Mouse (Mus musculus): ENCODE results near the gene Rtl8a. TPM values are rescaled to one million over a fixed set of nuclear protein-coding genes. Genes with fewer than 3 reads are reported as not detected.

The Rtl8a gene
- polyA plus RNA-seq, 1 experiment from 2014 or later = 48.1 TPM

Other genes starting within 250 kb of the Rtl8a start
- gene Etd, start 208.8 kb downstream of the Rtl8a start, polyA plus RNA-seq (2015; fragmentation: Nextera tagmentation; extraction: Ambion mirVana) = 0.30 TPM in 1 of 2 replicates, not detected in the other
- 16.4 and 16.8 TPM in 2 replicates for gene Rtl8c, start 35.6 kb downstream of the Rtl8a start, polyA plus RNA-seq (2015; fragmentation: Nextera tagmentation; extraction: Ambion mirVana)
- not detected in 2 replicates for gene Gm14597, start 34.7 kb downstream of the Rtl8a start, polyA plus RNA-seq (2015; fragmentation: Nextera tagmentation; extraction: Ambion mirVana)
- 39.8 and 41.2 TPM in 2 replicates for gene Rtl8b, start 26.7 kb upstream of the Rtl8a start, polyA plus RNA-seq (2015; fragmentation: Nextera tagmentation; extraction: Ambion mirVana)
- not detected in 2 replicates for gene 4930502E18Rik, start 81.1 kb upstream of the Rtl8a start, polyA plus RNA-seq (2015; fragmentation: Nextera tagmentation; extraction: Ambion mirVana)
- not detected in 2 replicates for gene 1700013H16Rik, start 114.1 kb upstream of the Rtl8a start, polyA plus RNA-seq (2015; fragmentation: Nextera tagmentation; extraction: Ambion mirVana)
- not detected in 2 replicates for gene Zfp36l3, start 132.7 kb upstream of the Rtl8a start, polyA plus RNA-seq (2015; fragmentation: Nextera tagmentation; extraction: Ambion mirVana)
- gene Xlr, start 154.0 kb upstream of the Rtl8a start, polyA plus RNA-seq (2015; fragmentation: Nextera tagmentation; extraction: Ambion mirVana) = 4.2 and 5.9 TPM in 2 replicates

Data from thymus, postnatal 0 days (tissue).